Mouse (Mus musculus): Measurements from ENCODE around the gene Celf6. TPM values are rescaled to one million over a fixed set of nuclear protein-coding genes. Genes with fewer than 3 reads are reported as not detected.

Celf6 gene
- total and polyA plus RNA-seq, 3 experiments = not detected

GRCm38 (mm10) chr9:59655958-59656634 is 78.4 kb downstream of the Celf6 start, which contains the start of gene Pkm:
Gene Pkm, plus strand, starts transcription at chr9:59656368.
- dilution Hi-C loops (cut with MboI; ENCODE audit: extremely low pct_ligation_motif_present, extremely low pct_unique_long_range_greater_than_20kb, low sequenced_read_pairs) = no loop called here

More at GRCm38 (mm10) chr9:59655958-59656634, 78.4 kb downstream of the Celf6 start, which contains the start of gene Pkm:
- peaks cover 43% of the 10 kb centered on the region for H3K79me2 ChIP-seq (replicated peaks; ENCODE audit: control insufficient read depth, extremely low read depth, insufficient read depth, poor library complexity, severe bottlenecking)
- H3K36me3 ChIP-seq (replicated peaks in 1 of 2; ENCODE audit: control insufficient read depth in 1 of 2, insufficient read depth in 1 of 2, low read length in 1 of 2) = peaks cover 4 to 21% of the 10 kb centered on the region in 2 experiments
- TF ChIP-seq MYC (IDR thresholded peaks at IDR 0.05; ENCODE audit: low read depth, low read length) (peak; percentile 69), NELFE (IDR thresholded peaks at IDR 0.05; ENCODE audit: low read depth, low read length) (peak; percentile 99), BHLHE40 (IDR thresholded peaks at IDR 0.05; ENCODE audit: low read depth, low read length) (peak; percentile 14; the same call in 1 of the 2 replicates), MAFK (IDR thresholded peaks at IDR 0.05; ENCODE audit: insufficient replicate concordance, low read length) (no peak), IRF4 (IDR thresholded peaks at IDR 0.05; ENCODE audit: low read depth, low read length) (peak; percentile 67; the same call in 1 of the 2 replicates), JUN (IDR thresholded peaks at IDR 0.05; ENCODE audit: insufficient read depth, low read depth, low read length) (no peak), KAT2A (IDR thresholded peaks at IDR 0.05; ENCODE audit: insufficient replicate concordance, low read length) (peak; percentile 96), USF1 (IDR thresholded peaks at IDR 0.05; ENCODE audit: low read depth, low read length) (no peak), CTCF (conservative IDR thresholded peaks at IDR 0.05 in 1 of 2, IDR thresholded peaks at IDR 0.05 in 1 of 2; ENCODE audit: low read depth in 2 of 2, low read length in 2 of 2) (peak in 1 of 2 experiments; percentile 35; a peak in 2 of 4 replicates), ZC3H11A (IDR thresholded peaks at IDR 0.05; ENCODE audit: low read depth, low read length) (no peak), SMC3 (IDR thresholded peaks at IDR 0.05; ENCODE audit: low read depth, low read length) (no peak), E2F4 (IDR thresholded peaks at IDR 0.05; ENCODE audit: insufficient replicate concordance, low read depth, low read length) (0 out of 2 replicates have a peak, but pooled peaks have one; percentile 41), POLR2A (IDR thresholded peaks at IDR 0.05; ENCODE audit: low read depth, low read length) (peak; percentile 97), ZKSCAN1 (IDR thresholded peaks at IDR 0.05; ENCODE audit: borderline replicate concordance, low read depth, low read length) (no peak), POLR2AphosphoS2 (IDR thresholded peaks at IDR 0.05; ENCODE audit: low read depth, low read length) (peak; percentile 98), UBTF (IDR thresholded peaks at IDR 0.05; ENCODE audit: low read depth, low read length) (peak; percentile 85), PAX5 (IDR thresholded peaks at IDR 0.05; ENCODE audit: low read length) (no peak), CHD2 (IDR thresholded peaks at IDR 0.05; ENCODE audit: low read length) (peak; percentile 89), CHD1 (IDR thresholded peaks at IDR 0.05; ENCODE audit: low read depth, low read length) (no peak), ELF1 (IDR thresholded peaks at IDR 0.05; ENCODE audit: low read depth, low read length) (peak; percentile 78), MEF2A (IDR thresholded peaks at IDR 0.05; ENCODE audit: borderline replicate concordance, low read depth, low read length) (peak; percentile 85), JUND (conservative IDR thresholded peaks at IDR 0.05; ENCODE audit: low read depth, low read length) (no peak), TBP (conservative IDR thresholded peaks at IDR 0.05; ENCODE audit: low read depth, low read length) (peak; percentile 96), ZMIZ1 (IDR thresholded peaks at IDR 0.05; ENCODE audit: low read depth, low read length) (peak; percentile 99), MAX (IDR thresholded peaks at IDR 0.05; ENCODE audit: low read length) (no peak), MXI1 (IDR thresholded peaks at IDR 0.05; ENCODE audit: low read depth, low read length) (peak; percentile 26; the same call in 1 of the 2 replicates), SIN3A (IDR thresholded peaks at IDR 0.05; ENCODE audit: low read length) (no peak; the same call in 1 of the 2 replicates), GABPA (IDR thresholded peaks at IDR 0.05; ENCODE audit: insufficient replicate concordance, low read depth, low read length) (no peak), RAD21 (IDR thresholded peaks at IDR 0.05; ENCODE audit: low read depth, low read length) (peak; percentile 24), ZNF384 (IDR thresholded peaks at IDR 0.05; ENCODE audit: low read depth, low read length) (no peak), TCF12 (IDR thresholded peaks at IDR 0.05; ENCODE audit: low read depth, low read length) (peak; percentile 98), RCOR1 (conservative IDR thresholded peaks at IDR 0.05; ENCODE audit: low read depth, low read length) (no peak), HCFC1 (IDR thresholded peaks at IDR 0.05; ENCODE audit: low read depth, low read length) (peak; percentile 69), NRF1 (IDR thresholded peaks at IDR 0.05; ENCODE audit: low read depth, low read length) (peak; percentile 50; the same call in 1 of the 2 replicates), MAZ (IDR thresholded peaks at IDR 0.05; ENCODE audit: low read depth, low read length) (peak; percentile 74)
- H3K9ac ChIP-seq (ENCODE audit: insufficient read depth, low read depth) = peak within 1 kb of the TSS; percentile 83
- H3K4me1 ChIP-seq (ENCODE audit: control insufficient read depth in 1 of 2, insufficient read depth in 2 of 2) = peaks cover 3 to 34% of the 10 kb centered on the region in 2 experiments; a peak in 3 of 4 replicates
- peak within 1 kb of the TSS; percentile 96; the same call in 1 of the 2 replicates for H3K4me2 ChIP-seq (ENCODE audit: insufficient read depth, low read depth, poor library complexity, severe bottlenecking)
- in situ Hi-C loops (cut with MboI; ENCODE audit: low pct_ligation_motif_present, low pct_unique_long_range_greater_than_20kb, low sequenced_read_pairs) = no loop called here
- peak within 1 kb of the TSS; percentile 81 to 98 (median 88) for H3K4me3 ChIP-seq (replicated peaks in 1 of 3; ENCODE audit: low read depth in 2 of 3, low read length in 2 of 3, poor library complexity in 1 of 3)
- no peaks in the 10 kb centered on the region for H3K27me3 ChIP-seq (replicated peaks)
- DNase-seq (ENCODE audit: extremely low read depth) = peak; percentile 99
- peak within 1 kb of the TSS; percentile 82 for H3K27ac ChIP-seq (ENCODE audit: insufficient read depth, low read depth)
- H3K9me3 ChIP-seq (replicated peaks; ENCODE audit: low read length) = no peaks in the 10 kb centered on the region

All from CH12.LX (cell line).